Mouse (Mus musculus): ENCODE measurements around the gene Usp11. TPM values are rescaled to one million over a fixed set of nuclear protein-coding genes. Genes with fewer than 3 reads are reported as not detected.

Usp11 gene
- polyA plus RNA-seq, 1 experiment from 2014 or later: 91.6 TPM

GRCm38 (mm10) chrX:20736479-20736878 is 32.8 kb downstream of the Usp11 start:
- Histone ChIP-seq H3K36me3 (ENCODE audit: control insufficient read depth, insufficient read depth, low read length) (no peaks in the 10 kb centered on the region), H3K9me3 (ENCODE audit: control insufficient read depth, low read length) (no peaks in the 10 kb centered on the region), H3K27ac (replicated peaks; ENCODE audit: low read depth, low read length) (no peak overlapping the region), H3K4me3 (replicated peaks; ENCODE audit: low read depth, low read length) (no peak overlapping the region), H3K4me1 (ENCODE audit: control insufficient read depth, insufficient read depth, low read length) (no peaks in the 10 kb centered on the region), H3K4me2 (ENCODE audit: low read length) (no peak overlapping the region), H3K9ac (replicated peaks; ENCODE audit: low read length) (no peak overlapping the region), H3K27me3 (ENCODE audit: control insufficient read depth, insufficient read depth, low read length) (no peaks in the 10 kb centered on the region)
- DNase-seq: no peak
- WGBS: 97% methylated on average over 4 of the region's 4 CpGs
- ATAC-seq (ENCODE audit: low FRiP score, low TSS enrichment): no peak

- H3K4me1 ChIP-seq (ENCODE audit: control insufficient read depth, insufficient read depth, low read length): no peaks in the 10 kb centered on the region
- no peak overlapping the region for H3K9ac ChIP-seq (replicated peaks; ENCODE audit: low read length)
- no peak overlapping the region for H3K4me3 ChIP-seq (replicated peaks; ENCODE audit: low read depth, low read length)
- DNase-seq (no peak), ATAC-seq (ENCODE audit: low FRiP score, low TSS enrichment) (no peak)
- H3K9me3 ChIP-seq (ENCODE audit: control insufficient read depth, low read length): no peaks in the 10 kb centered on the region
- WGBS: 95% methylated on average over 2 of the region's 2 CpGs
- H3K27me3 ChIP-seq (ENCODE audit: control insufficient read depth, insufficient read depth, low read length): no peaks in the 10 kb centered on the region
- no peak overlapping the region for H3K4me2 ChIP-seq (ENCODE audit: low read length)
- no peaks in the 10 kb centered on the region for H3K36me3 ChIP-seq (ENCODE audit: control insufficient read depth, insufficient read depth, low read length)
- no peak overlapping the region for H3K27ac ChIP-seq (replicated peaks; ENCODE audit: low read depth, low read length)
Observed at GRCm38 (mm10) chrX:20748829-20749228, 45.1 kb downstream of the Usp11 start.

- Histone ChIP-seq H3K27ac (replicated peaks; ENCODE audit: low read depth, low read length) (no peak overlapping the region), H3K4me1 (ENCODE audit: control insufficient read depth, insufficient read depth, low read length) (no peaks in the 10 kb centered on the region), H3K27me3 (ENCODE audit: control insufficient read depth, insufficient read depth, low read length) (no peaks in the 10 kb centered on the region), H3K9me3 (ENCODE audit: control insufficient read depth, low read length) (no peaks in the 10 kb centered on the region), H3K4me3 (replicated peaks; ENCODE audit: low read depth, low read length) (no peak overlapping the region), H3K4me2 (ENCODE audit: low read length) (no peak overlapping the region), H3K9ac (replicated peaks; ENCODE audit: low read length) (no peak overlapping the region), H3K36me3 (ENCODE audit: control insufficient read depth, insufficient read depth, low read length) (no peaks in the 10 kb centered on the region)
- ATAC-seq (ENCODE audit: low FRiP score, low TSS enrichment) (no peak), DNase-seq (no peak)
- 80% methylated on average over 4 of the region's 4 CpGs for WGBS
Observed at GRCm38 (mm10) chrX:20761201-20761600, 57.5 kb downstream of the Usp11 start.

Other genes starting within 250 kb of the Usp11 start
- gene Rgn, start 154.1 kb upstream of the Usp11 start, polyA plus RNA-seq (2014; fragmentation: Nextera tagmentation; extraction: Ambion mirVana): 0.49 and 0.86 TPM in 2 replicates
- gene Rbm10, start 86.4 kb upstream of the Usp11 start, polyA plus RNA-seq (2014; fragmentation: Nextera tagmentation; extraction: Ambion mirVana): 54.8 and 57.0 TPM in 2 replicates
- 223 and 258 TPM in 2 replicates for gene Ndufb11, start 86.3 kb upstream of the Usp11 start, polyA plus RNA-seq (2014; fragmentation: Nextera tagmentation; extraction: Ambion mirVana)
- 306 and 398 TPM in 2 replicates for gene Uba1, start 45.6 kb upstream of the Usp11 start, polyA plus RNA-seq (2014; fragmentation: Nextera tagmentation; extraction: Ambion mirVana)
- gene Cdk16, start 16.0 kb upstream of the Usp11 start, polyA plus RNA-seq (2014; fragmentation: Nextera tagmentation; extraction: Ambion mirVana): 112 and 123 TPM in 2 replicates
- gene Araf, start 93.9 kb downstream of the Usp11 start, polyA plus RNA-seq (2014; fragmentation: Nextera tagmentation; extraction: Ambion mirVana): 292 and 335 TPM in 2 replicates
- gene Timp1, start 166.3 kb downstream of the Usp11 start, polyA plus RNA-seq (2014; fragmentation: Nextera tagmentation; extraction: Ambion mirVana): 1.9 and 3.5 TPM in 2 replicates
- 55.7 and 66.9 TPM in 2 replicates for gene Syn1, start 217.1 kb downstream of the Usp11 start, polyA plus RNA-seq (2014; fragmentation: Nextera tagmentation; extraction: Ambion mirVana)
- gene Cfp, start 227.6 kb downstream of the Usp11 start, polyA plus RNA-seq (2014; fragmentation: Nextera tagmentation; extraction: Ambion mirVana): 6.0 and 6.4 TPM in 2 replicates
- 12.9 and 16.9 TPM in 2 replicates for gene Elk1, start 246.7 kb downstream of the Usp11 start, polyA plus RNA-seq (2014; fragmentation: Nextera tagmentation; extraction: Ambion mirVana)